Mouse (Mus musculus) heart, postnatal 0 days (tissue): ENCODE measurements around the gene Chpf2. TPM values are rescaled to one million over a fixed set of nuclear protein-coding genes. Genes with fewer than 3 reads are reported as not detected.

Experiments
- ATAC-seq: fragments of 200-750 bp; cut with Nextera tagmentation; 2 replicates; pipeline ENCODE4 v1.8.0; 2017; ENCODE audit warnings: low read depth, moderate number of reproducible peaks, moderate library complexity; ENCODE audit not compliant: insufficient read depth
- DNase-seq: peaks from one replicate; pipeline ENCODE4 v3.0.0-alpha.2; 2016; ENCODE audit warnings: low spot score
- H3K27ac ChIP-seq: fragments of 300-500 bp; sonication (generic); 2 replicates; pipeline ENCODE4 v1.5.1; 2014; ENCODE audit warnings: low read depth, mild to moderate bottlenecking
- H3K27me3 ChIP-seq: fragments of 300-500 bp; sonication (generic); 2 replicates; pipeline ENCODE4 v1.6.1; 2014; ENCODE audit warnings: low read length, mixed read lengths; ENCODE audit not compliant: control insufficient read depth, insufficient read depth
- H3K36me3 ChIP-seq: fragments of 300-500 bp; sonication (generic); replicated peaks from 2 replicates; pipeline ENCODE4 v1.6.1; 2014; ENCODE audit warnings: low read length, mixed read lengths; ENCODE audit not compliant: control insufficient read depth, insufficient read depth
- H3K4me1 ChIP-seq: fragments of 300-500 bp; sonication (generic); 2 replicates; pipeline ENCODE4 v1.6.1; 2014; ENCODE audit warnings: antibody characterized with exemption; ENCODE audit not compliant: control insufficient read depth, insufficient read depth
- H3K4me2 ChIP-seq: fragments of 300-500 bp; sonication (generic); 2 replicates; pipeline ENCODE4 v1.6.1; 2014; ENCODE audit warnings: low read depth, mild to moderate bottlenecking, low read length, moderate library complexity
- H3K4me3 ChIP-seq: fragments of 300-500 bp; sonication (generic); 2 replicates; pipeline ENCODE4 v1.5.1; 2014; ENCODE audit warnings: low read depth, low read length
- H3K9ac ChIP-seq: fragments of 300-500 bp; sonication (generic); replicated peaks from 2 replicates; pipeline ENCODE4 v1.6.1; 2014; ENCODE audit warnings: low read depth, low read length, mixed read lengths
- H3K9me3 ChIP-seq: fragments of 300-500 bp; sonication (generic); replicated peaks from 2 replicates; pipeline ENCODE4 v1.6.1; 2016; ENCODE audit warnings: low read length; ENCODE audit not compliant: control insufficient read depth
- CTCF ChIP-seq: IDR thresholded peaks from 2 replicates; pipeline ENCODE4 v1.5.1; 2016; ENCODE audit warnings: antibody characterized with exemption, control low read depth, low read depth
- EP300 ChIP-seq: IDR thresholded peaks from 2 replicates; pipeline ENCODE4 v1.6.1; 2016; ENCODE audit warnings: antibody characterized with exemption, low read depth
- WGBS: fragments of 180-500 bp; shearing (Covaris S2); extraction: QIAGEN DNeasy Blood & Tissue Kit; methylation state at CpG from one replicate; pipeline ENCODE4 v1.1.7; 2014; 5-methylcytosine and 5-hydroxymethylcytosine counted together
- polyA plus RNA-seq: library from polyadenylated mRNA; unstranded; fragments of >200 nt; fragmentation: Nextera tagmentation; extraction: Ambion mirVana; gene quantifications from 2 replicates; pipeline ENCODE4 v1.2.1, GENCODE M21; 2015
- total RNA-seq: library from RNA; depleted of rRNA; stranded (reverse); fragments of >200 nt; gene quantifications from 2 replicates; pipeline ENCODE4 v1.2.3, GENCODE M21; 2014; ENCODE audit warnings: low replicate concordance; rRNA removed

Gene Chpf2
- total RNA-seq (34.9 and 64.4 TPM in 2 replicates), polyA plus RNA-seq (10.5 and 13.2 TPM in 2 replicates)

GRCm38 (mm10) chr5:24586547-24587199, at the start of gene Chpf2:
Gene Chpf2, plus strand, starts transcription at chr5:24586741.
- ATAC-seq, result peak; percentile 81
- TF ChIP-seq CTCF, result no peak
- TF ChIP-seq EP300, result no peak
- WGBS, result 0% methylated on average over 43 of the region's 43 CpGs

DNA sequence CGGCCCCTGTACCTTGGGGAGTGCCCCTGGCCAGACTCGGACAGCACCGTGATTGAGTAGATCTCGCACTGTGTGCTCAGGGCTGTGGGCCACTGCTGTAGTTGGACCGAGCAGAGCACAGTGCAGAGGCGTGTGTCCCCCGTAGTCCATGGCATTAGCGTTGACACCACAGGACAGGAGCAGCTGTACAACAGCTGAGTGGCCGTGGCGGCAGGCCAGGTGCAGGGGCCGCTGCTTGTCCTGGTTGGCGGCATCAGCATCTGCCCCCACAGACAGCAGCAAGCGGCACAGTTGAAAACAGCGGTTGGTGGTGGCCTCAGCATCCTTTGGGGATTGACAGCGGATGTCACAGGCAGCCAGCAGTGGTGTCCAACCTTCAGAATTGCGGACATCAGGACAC, 48.9 kb upstream of the Chpf2 start:
- H3K27me3 ChIP-seq, result no peaks in the 10 kb centered on the region; the same call in 1 of the 2 replicates
- H3K4me2 ChIP-seq, result no peak overlapping the region
- 59% methylated on average over 16 of the region's 16 CpGs for WGBS
- no peak overlapping the region for H3K27ac ChIP-seq
- ATAC-seq (no peak), DNase-seq (peak; percentile 12)
- H3K36me3 ChIP-seq, result peaks cover 9% of the 10 kb centered on the region; the same call in 1 of the 2 replicates
- H3K4me1 ChIP-seq, result peaks cover 27% of the 10 kb centered on the region
- no peak overlapping the region for H3K4me3 ChIP-seq
- H3K9ac ChIP-seq, result no peak overlapping the region
- TF ChIP-seq CTCF, result no peak
- no peak for TF ChIP-seq EP300
- H3K9me3 ChIP-seq, result no peaks in the 10 kb centered on the region

More at GRCm38 (mm10) chr5:24586547-24587199, at the start of gene Chpf2:
- H3K4me1 ChIP-seq, result peaks cover 13% of the 10 kb centered on the region
- H3K27me3 ChIP-seq, result no peaks in the 10 kb centered on the region
- H3K4me2 ChIP-seq, result peak within 1 kb of the TSS; percentile 80
- peak; percentile 87 for DNase-seq
- H3K9ac ChIP-seq, result peak within 1 kb of the TSS; percentile 72
- H3K36me3 ChIP-seq, result peaks cover 13% of the 10 kb centered on the region
- no peaks in the 10 kb centered on the region for H3K9me3 ChIP-seq
- peak within 1 kb of the TSS; percentile 81 for H3K4me3 ChIP-seq
- peak within 1 kb of the TSS; percentile 70 for H3K27ac ChIP-seq

- no peaks in the 10 kb centered on the region for H3K27me3 ChIP-seq
- TF ChIP-seq CTCF, result no peak
- TF ChIP-seq EP300, result no peak
- H3K27ac ChIP-seq, result peak overlapping the region; percentile 88
- no peak overlapping the region; the same call in 1 of the 2 replicates for H3K9ac ChIP-seq
- no peaks in the 10 kb centered on the region for H3K9me3 ChIP-seq
- no peak for ATAC-seq
- DNase-seq, result no peak
- no peaks in the 10 kb centered on the region for H3K36me3 ChIP-seq
- H3K4me3 ChIP-seq, result peak overlapping the region; percentile 35; the same call in 1 of the 2 replicates
- peak overlapping the region; percentile 69 for H3K4me2 ChIP-seq
- peaks cover 27% of the 10 kb centered on the region for H3K4me1 ChIP-seq
- 67% methylated on average over 22 of the region's 22 CpGs for WGBS
Measured at GRCm38 (mm10) chr5:24539571-24540296, 46.8 kb upstream of the Chpf2 start.

DNA sequence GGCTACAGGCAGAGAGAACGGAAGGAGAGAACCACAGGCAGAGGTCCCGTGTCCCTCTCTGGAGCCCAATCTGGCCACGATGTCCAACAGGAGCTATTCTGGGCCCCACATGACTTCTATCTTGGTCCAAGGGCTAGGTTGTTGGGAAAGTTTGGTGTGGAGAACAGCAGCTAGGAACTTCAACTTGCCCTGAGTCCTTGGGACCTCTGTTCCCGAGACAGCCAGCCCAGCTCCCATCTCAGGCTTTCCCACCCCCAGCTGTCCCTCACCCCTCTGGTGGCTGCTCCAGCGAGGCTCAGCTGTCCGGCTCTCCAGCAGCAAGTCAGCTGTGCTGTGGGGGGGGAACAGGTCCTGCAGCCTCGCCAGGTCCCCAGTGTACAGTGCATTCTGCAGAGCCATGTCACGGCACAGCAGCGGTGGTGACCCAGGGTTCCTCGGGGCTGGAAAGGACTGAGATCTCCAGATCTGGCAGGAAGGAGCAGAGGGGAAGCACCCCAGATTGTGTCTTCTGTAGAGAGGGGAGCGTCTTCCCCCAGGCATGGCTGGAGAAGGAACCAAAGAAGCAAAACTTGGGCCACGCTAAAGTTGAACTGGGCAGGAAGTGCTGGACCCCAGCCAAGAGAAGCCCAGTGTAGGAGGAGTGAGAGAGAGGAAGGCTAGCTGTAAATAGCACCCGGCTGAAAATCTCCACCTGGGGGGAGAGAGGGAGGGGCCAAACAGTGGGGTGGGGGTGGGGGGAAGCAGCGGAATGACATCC, 46.0 kb upstream of the Chpf2 start, which contains the start of gene Asb10:
Gene Asb10 (minus strand): TSS at position 592 of the 757 bp plus-strand sequence.
- Histone ChIP-seq H3K27me3 (no peaks in the 10 kb centered on the region), H3K4me1 (peaks cover 27% of the 10 kb centered on the region), H3K9ac (no peak within 1 kb of the TSS; the same call in 1 of the 2 replicates), H3K4me3 (peak within 1 kb of the TSS; percentile 35), H3K27ac (peak within 1 kb of the TSS; percentile 88), H3K4me2 (peak within 1 kb of the TSS; percentile 69), H3K36me3 (no peaks in the 10 kb centered on the region), H3K9me3 (no peaks in the 10 kb centered on the region)
- 5% methylated on average over 14 of the region's 14 CpGs for WGBS
- TF ChIP-seq CTCF, result no peak; the same call in 1 of the 2 replicates
- TF ChIP-seq EP300, result peak; percentile 28; the same call in 1 of the 2 replicates
- DNase-seq (peak; percentile 78), ATAC-seq (peak; percentile 92)

GRCm38 (mm10) chr5:24541144-24541569, 45.4 kb upstream of the Chpf2 start:
- peak overlapping the region; percentile 88 for H3K27ac ChIP-seq
- TF ChIP-seq CTCF (no peak), EP300 (no peak)
- H3K27me3 ChIP-seq, result no peaks in the 10 kb centered on the region
- peak; percentile 32 for DNase-seq
- H3K4me3 ChIP-seq, result peak overlapping the region; percentile 35
- H3K4me1 ChIP-seq, result peaks cover 27% of the 10 kb centered on the region
- peak overlapping the region; percentile 69 for H3K4me2 ChIP-seq
- 8% methylated on average over 6 of the region's 6 CpGs for WGBS
- no peak overlapping the region; the same call in 1 of the 2 replicates for H3K9ac ChIP-seq
- H3K36me3 ChIP-seq, result no peaks in the 10 kb centered on the region
- H3K9me3 ChIP-seq, result no peaks in the 10 kb centered on the region
- peak; percentile 2; the same call in 1 of the 2 replicates for ATAC-seq
